Mouse (Mus musculus) liver, embryonic 11.5 days (tissue): ENCODE results near the gene Wdsub1. TPM values are rescaled to one million over a fixed set of nuclear protein-coding genes. Genes with fewer than 3 reads are reported as not detected.

ENCODE experiments used
- ATAC-seq: fragments of 200-750 bp; cut with Nextera tagmentation; replicated peaks from 2 replicates; pipeline ENCODE4 v1.8.0; 2017; ENCODE audit warnings: moderate number of reproducible peaks, mild to moderate bottlenecking, moderate TSS enrichment, moderate library complexity; ENCODE audit not compliant: low FRiP score
- DNase-seq: peaks from one replicate; pipeline ENCODE4 v3.0.0-alpha.2; 2017; ENCODE audit warnings: low spot score
- H3K27ac ChIP-seq: fragments of 300-500 bp; sonication (generic); 2 replicates; pipeline ENCODE4 v1.5.1; 2014; ENCODE audit warnings: mild to moderate bottlenecking, low read depth, low read length, control low read depth
- H3K27me3 ChIP-seq: fragments of 300-500 bp; sonication (generic); replicated peaks from 2 replicates; pipeline ENCODE4 v1.6.1; 2014; ENCODE audit warnings: low read length, mixed read lengths; ENCODE audit not compliant: control insufficient read depth, insufficient read depth
- H3K36me3 ChIP-seq: fragments of 300-500 bp; sonication (generic); 2 replicates; pipeline ENCODE4 v1.6.1; 2014; ENCODE audit warnings: mild to moderate bottlenecking, low read length, moderate library complexity, mixed read lengths; ENCODE audit not compliant: control insufficient read depth, insufficient read depth
- H3K4me1 ChIP-seq: fragments of 300-500 bp; sonication (generic); replicated peaks from 2 replicates; pipeline ENCODE4 v1.6.1; 2014; ENCODE audit warnings: low read length, mixed read lengths; ENCODE audit not compliant: control insufficient read depth, insufficient read depth
- H3K4me2 ChIP-seq: fragments of 300-500 bp; sonication (generic); 2 replicates; pipeline ENCODE4 v1.6.1; 2014; ENCODE audit warnings: mild to moderate bottlenecking, control low read depth, moderate library complexity
- H3K4me3 ChIP-seq: fragments of 300-500 bp; sonication (generic); 2 replicates; pipeline ENCODE4 v1.5.1; 2014; ENCODE audit warnings: low read depth, low read length, control low read depth
- H3K9ac ChIP-seq: fragments of 300-500 bp; sonication (generic); 2 replicates; pipeline ENCODE4 v1.6.1; 2014; ENCODE audit warnings: low read depth, low read length, control low read depth
- H3K9me3 ChIP-seq: fragments of 300-500 bp; sonication (generic); 2 replicates; pipeline ENCODE4 v1.6.1; 2016; ENCODE audit warnings: low read length, inconsistent platforms, mixed read lengths; ENCODE audit not compliant: control insufficient read depth
- WGBS: fragments of 180-500 bp; shearing (Covaris S2); extraction: QIAGEN DNeasy Blood & Tissue Kit; methylation state at CpG from one replicate; pipeline ENCODE4 v1.1.7; 2014; 5-methylcytosine and 5-hydroxymethylcytosine counted together
- polyA plus RNA-seq: library from polyadenylated mRNA; unstranded; fragments of >200 nt; fragmentation: Nextera tagmentation; extraction: Ambion mirVana; gene quantifications from 2 replicates; pipeline ENCODE4 v1.2.1, GENCODE M21; 2014

The Wdsub1 gene
- polyA plus RNA-seq, 1 experiment from 2014 or later = 23.5 TPM

- Histone ChIP-seq H3K4me1 (peaks cover 13% of the 10 kb centered on the region), H3K9ac (no peak overlapping the region), H3K27me3 (no peaks in the 10 kb centered on the region), H3K9me3 (no peaks in the 10 kb centered on the region), H3K4me2 (no peak overlapping the region), H3K27ac (no peak overlapping the region), H3K36me3 (peaks cover 21% of the 10 kb centered on the region; the same call in 1 of the 2 replicates), H3K4me3 (no peak overlapping the region)
- ATAC-seq (no peak), DNase-seq (no peak)
- WGBS = 83% methylated on average over 2 of the region's 2 CpGs
These were observed 42.6 kb downstream of the Wdsub1 start for GRCm38 (mm10) chr2:59839755-59840154.

- DNase-seq (no peak), ATAC-seq (no peak)
- H3K9ac ChIP-seq = no peak overlapping the region
- H3K4me3 ChIP-seq = no peak overlapping the region
- H3K4me2 ChIP-seq = no peak overlapping the region
- 81% methylated on average over 8 of the region's 8 CpGs for WGBS
- H3K4me1 ChIP-seq = peaks cover 13% of the 10 kb centered on the region
- no peak overlapping the region for H3K27ac ChIP-seq
- H3K9me3 ChIP-seq = no peaks in the 10 kb centered on the region
- H3K36me3 ChIP-seq = peaks cover 20% of the 10 kb centered on the region; the same call in 1 of the 2 replicates
- H3K27me3 ChIP-seq = no peaks in the 10 kb centered on the region
These were observed 43.6 kb downstream of the Wdsub1 start for GRCm38 (mm10) chr2:59838825-59839224.

- Histone ChIP-seq H3K27ac (no peak overlapping the region), H3K36me3 (peaks cover 7% of the 10 kb centered on the region; the same call in 1 of the 2 replicates), H3K4me2 (no peak overlapping the region), H3K4me1 (peaks cover 6% of the 10 kb centered on the region; the same call in 1 of the 2 replicates), H3K9me3 (no peaks in the 10 kb centered on the region), H3K4me3 (no peak overlapping the region), H3K9ac (no peak overlapping the region), H3K27me3 (no peaks in the 10 kb centered on the region)
- 87% methylated on average over 7 of the region's 7 CpGs for WGBS
- no peak for DNase-seq
- ATAC-seq = no peak
These were observed 50.6 kb downstream of the Wdsub1 start for GRCm38 (mm10) chr2:59831831-59832230.

GRCm38 (mm10) chr2:59830940-59831339 is 51.5 kb downstream of the Wdsub1 start:
- Histone ChIP-seq H3K9ac (no peak overlapping the region), H3K4me3 (no peak overlapping the region), H3K27me3 (no peaks in the 10 kb centered on the region), H3K4me1 (peaks cover 6% of the 10 kb centered on the region; the same call in 1 of the 2 replicates), H3K27ac (no peak overlapping the region), H3K9me3 (no peaks in the 10 kb centered on the region), H3K4me2 (no peak overlapping the region), H3K36me3 (peaks cover 7% of the 10 kb centered on the region; the same call in 1 of the 2 replicates)
- WGBS = 85% methylated on average over 5 of the region's 5 CpGs
- DNase-seq = no peak
- no peak for ATAC-seq

GRCm38 (mm10) chr2:59830151-59830550 is 52.2 kb downstream of the Wdsub1 start:
- ATAC-seq (no peak), DNase-seq (no peak)
- 41% methylated on average over 9 of the region's 9 CpGs for WGBS
- H3K4me1 ChIP-seq = peaks cover 6% of the 10 kb centered on the region; the same call in 1 of the 2 replicates
- H3K9ac ChIP-seq = no peak overlapping the region
- H3K27me3 ChIP-seq = no peaks in the 10 kb centered on the region
- H3K4me3 ChIP-seq = no peak overlapping the region
- no peak overlapping the region for H3K27ac ChIP-seq
- peaks cover 4% of the 10 kb centered on the region; the same call in 1 of the 2 replicates for H3K36me3 ChIP-seq
- H3K4me2 ChIP-seq = no peak overlapping the region
- no peaks in the 10 kb centered on the region for H3K9me3 ChIP-seq

- H3K9me3 ChIP-seq = no peaks in the 10 kb centered on the region
- H3K4me2 ChIP-seq = no peak overlapping the region
- no peak overlapping the region for H3K4me3 ChIP-seq
- WGBS = 80% methylated on average over 7 of the region's 7 CpGs
- no peak overlapping the region for H3K27ac ChIP-seq
- H3K4me1 ChIP-seq = peaks cover 6% of the 10 kb centered on the region; the same call in 1 of the 2 replicates
- DNase-seq (no peak), ATAC-seq (no peak)
- H3K36me3 ChIP-seq = 0 out of 2 replicates have a peak, but pooled peaks cover 2% of the 10 kb centered on the region
- no peaks in the 10 kb centered on the region for H3K27me3 ChIP-seq
- H3K9ac ChIP-seq = no peak overlapping the region
These were observed 52.7 kb downstream of the Wdsub1 start for GRCm38 (mm10) chr2:59829718-59830117.

- 34% methylated on average over 14 of the region's 14 CpGs for WGBS
These were observed 53.4 kb downstream of the Wdsub1 start for GRCm38 (mm10) chr2:59828777-59829508.

GRCm38 (mm10) chr2:59828103-59828655 is 54.2 kb downstream of the Wdsub1 start:
- no peak overlapping the region for H3K9ac ChIP-seq
- H3K4me3 ChIP-seq = no peak overlapping the region
- 0 out of 2 replicates have a peak, but pooled peaks cover 2% of the 10 kb centered on the region for H3K36me3 ChIP-seq
- 80% methylated on average over 11 of the region's 11 CpGs for WGBS
- no peaks in the 10 kb centered on the region for H3K9me3 ChIP-seq
- no peak overlapping the region for H3K4me2 ChIP-seq
- no peak for DNase-seq
- peaks cover 6% of the 10 kb centered on the region; the same call in 1 of the 2 replicates for H3K4me1 ChIP-seq
- no peaks in the 10 kb centered on the region for H3K27me3 ChIP-seq
- no peak for ATAC-seq
- H3K27ac ChIP-seq = no peak overlapping the region

More at GRCm38 (mm10) chr2:59828777-59829508, 53.4 kb downstream of the Wdsub1 start:
- DNase-seq (no peak), ATAC-seq (no peak)
- peaks cover 6% of the 10 kb centered on the region; the same call in 1 of the 2 replicates for H3K4me1 ChIP-seq
- peak overlapping the region; percentile 16 for H3K27ac ChIP-seq
- H3K36me3 ChIP-seq = 0 out of 2 replicates have a peak, but pooled peaks cover 2% of the 10 kb centered on the region
- H3K27me3 ChIP-seq = no peaks in the 10 kb centered on the region
- H3K4me2 ChIP-seq = no peak overlapping the region
- H3K9me3 ChIP-seq = no peaks in the 10 kb centered on the region
- no peak overlapping the region for H3K4me3 ChIP-seq
- H3K9ac ChIP-seq = no peak overlapping the region
